Mouse (Mus musculus): ENCODE measurements at regions not wholly inside any gene's neighbourhood (a gene's known extent, or its start where the extent isn't known, plus 50 kb on each side); places are given as distances from the start of the nearest gene placed in this dataset.

DNA sequence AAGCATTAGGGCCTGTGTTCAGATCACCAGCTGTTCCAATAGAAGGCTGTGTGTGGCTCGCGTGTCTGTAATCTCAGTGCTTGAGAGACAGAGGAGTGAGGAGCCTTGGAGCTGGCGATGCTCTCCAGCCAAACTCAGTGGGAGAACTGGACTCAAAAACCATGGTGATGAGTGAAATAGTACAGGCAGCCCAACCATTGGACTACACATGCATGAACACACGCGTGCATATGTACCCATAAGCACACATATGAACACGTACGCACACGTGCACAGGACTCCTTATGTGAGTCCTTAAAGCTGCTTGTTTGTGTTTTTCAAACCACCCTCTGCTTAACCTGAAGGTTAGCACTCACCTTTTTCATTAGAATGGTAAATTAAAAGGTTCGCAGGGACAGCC lies 349.5 kb upstream of the Pfkp start:
- TF ChIP-seq POLR2A (IDR thresholded peaks at IDR 0.05; ENCODE audit: low read depth, low read length) (no peak), CTCF (IDR thresholded peaks at IDR 0.05; ENCODE audit: extremely low read depth, insufficient read length, insufficient replicate concordance, low read depth, low read length) (no peak)
